Mouse (Mus musculus) c-Kit-negative CD71-positive TER-119-positive erythroid progenitor cells, embryonic 14.5 days (primary cell): ENCODE results near the gene Sac3d1.
"Not testable (repeated sequence)": the region's sequence is repeated elsewhere in the genome, so short reads cannot be mapped to it uniquely, and the experiment has no call there.

Experiments used
- DNase-seq: peaks from one replicate; pipeline ENCODE4 v3.0.0-alpha.2; 2013; ENCODE audit warnings: low read depth, low spot score

The Sac3d1 gene

GRCm38 (mm10) chr19:6117986-6118676, at the start of gene Sac3d1:
Gene Sac3d1 (minus strand): TSS chr19:6118650.
- peak; percentile 85 for DNase-seq

GRCm38 (mm10) chr19:6166750-6167149, 48.3 kb upstream of the Sac3d1 start:
- DNase-seq = no peak

- DNase-seq = no peak
These were observed 45.6 kb upstream of the Sac3d1 start for GRCm38 (mm10) chr19:6163872-6164547.

- no peak for DNase-seq
These were observed 38.8 kb upstream of the Sac3d1 start for GRCm38 (mm10) chr19:6157220-6157619.

GRCm38 (mm10) chr19:6156372-6156771, 37.9 kb upstream of the Sac3d1 start:
- DNase-seq = no peak

GRCm38 (mm10) chr19:6155174-6155573, 36.7 kb upstream of the Sac3d1 start:
- DNase-seq = no peak

- no peak for DNase-seq
These were observed 26.4 kb upstream of the Sac3d1 start for GRCm38 (mm10) chr19:6144842-6145241.

GRCm38 (mm10) chr19:6141394-6141749, 22.9 kb upstream of the Sac3d1 start, which contains the start of gene Arl2:
Gene Arl2 (minus strand): TSS chr19:6141548.
- DNase-seq = peak; percentile 85

- peak; percentile 89 for DNase-seq
These were observed 22.4 kb upstream of the Sac3d1 start, which contains the start of gene Batf2 for GRCm38 (mm10) chr19:6140678-6141393. Gene Batf2 (plus strand): TSS chr19:6140983.

GRCm38 (mm10) chr19:6140374-6140677, 21.9 kb upstream of the Sac3d1 start:
- DNase-seq = no peak

GRCm38 (mm10) chr19:6139701-6140100, 21.3 kb upstream of the Sac3d1 start:
- no peak for DNase-seq

GRCm38 (mm10) chr19:6136397-6136796, 17.9 kb upstream of the Sac3d1 start:
- DNase-seq = no peak

GRCm38 (mm10) chr19:6133197-6133596, 14.7 kb upstream of the Sac3d1 start:
- not testable (repeated sequence) for DNase-seq

- DNase-seq = peak; percentile 65
These were observed 13.8 kb upstream of the Sac3d1 start for GRCm38 (mm10) chr19:6132171-6132827.

- DNase-seq = not testable (repeated sequence)
These were observed 12.1 kb upstream of the Sac3d1 start for GRCm38 (mm10) chr19:6130414-6131128.

GRCm38 (mm10) chr19:6127760-6128341, 9.4 kb upstream of the Sac3d1 start, which contains the start of gene Snx15:
Gene Snx15 (minus strand): TSS chr19:6128304.
- DNase-seq = peak; percentile 96

- no peak for DNase-seq
These were observed 8.5 kb upstream of the Sac3d1 start for GRCm38 (mm10) chr19:6126789-6127580.

- DNase-seq = peak; percentile 77
These were observed 7.8 kb upstream of the Sac3d1 start for GRCm38 (mm10) chr19:6126289-6126688.

GRCm38 (mm10) chr19:6124898-6125297, 6.4 kb upstream of the Sac3d1 start:
- DNase-seq = no peak

- no peak for DNase-seq
These were observed 4.9 kb upstream of the Sac3d1 start for GRCm38 (mm10) chr19:6123330-6123729.
